Mouse (Mus musculus): ENCODE results near the gene Mdh2. TPM values are rescaled to one million over a fixed set of nuclear protein-coding genes. Genes with fewer than 3 reads are reported as not detected.
A peak's percentile ranks its signal among the peaks of the same experiment; 100 is the strongest.

Mdh2 gene
- 573 and 587 TPM in 2 replicates for polyA plus RNA-seq (2014; fragmentation: Nextera tagmentation; extraction: Ambion mirVana)

GRCm38 (mm10) chr5:135778471-135779445, at the start of gene Mdh2:
Mdh2 (plus strand) TSS chr5:135778480.
- Histone ChIP-seq H3K4me3 (replicated peaks; ENCODE audit: low read depth, low read length) (peak within 1 kb of the TSS; percentile 83), H3K36me3 (ENCODE audit: control insufficient read depth, insufficient read depth, low read length) (peaks cover 20% of the 10 kb centered on the region), H3K4me2 (ENCODE audit: low read length) (peak within 1 kb of the TSS; percentile 76), H3K27ac (replicated peaks; ENCODE audit: low read depth, low read length) (peak within 1 kb of the TSS; percentile 93), H3K27me3 (ENCODE audit: control insufficient read depth, insufficient read depth, low read length) (no peaks in the 10 kb centered on the region), H3K9me3 (ENCODE audit: control insufficient read depth, low read length) (no peaks in the 10 kb centered on the region), H3K4me1 (ENCODE audit: control insufficient read depth, insufficient read depth, low read length) (peaks cover 18% of the 10 kb centered on the region), H3K9ac (replicated peaks; ENCODE audit: low read length) (peak within 1 kb of the TSS; percentile 93)
- 1% methylated on average over 70 of the region's 70 CpGs for WGBS
- peak; percentile 100 for DNase-seq
- ATAC-seq (ENCODE audit: low FRiP score, low TSS enrichment), result peak; percentile 97

- Histone ChIP-seq H3K4me2 (ENCODE audit: low read length) (no peak overlapping the region), H3K4me1 (ENCODE audit: control insufficient read depth, insufficient read depth, low read length) (peaks cover 28% of the 10 kb centered on the region), H3K36me3 (ENCODE audit: control insufficient read depth, insufficient read depth, low read length) (peaks cover 61% of the 10 kb centered on the region), H3K4me3 (replicated peaks; ENCODE audit: low read depth, low read length) (no peak overlapping the region), H3K27me3 (ENCODE audit: control insufficient read depth, insufficient read depth, low read length) (no peaks in the 10 kb centered on the region), H3K27ac (replicated peaks; ENCODE audit: low read depth, low read length) (no peak overlapping the region), H3K9ac (replicated peaks; ENCODE audit: low read length) (no peak overlapping the region), H3K9me3 (ENCODE audit: control insufficient read depth, low read length) (no peaks in the 10 kb centered on the region)
- 94% methylated on average over 13 of the region's 13 CpGs for WGBS
- ATAC-seq (ENCODE audit: low FRiP score, low TSS enrichment) (no peak), DNase-seq (no peak)
Observed at GRCm38 (mm10) chr5:135729351-135729750, 48.9 kb upstream of the Mdh2 start.

- ATAC-seq (ENCODE audit: low FRiP score, low TSS enrichment), result no peak
- Histone ChIP-seq H3K36me3 (ENCODE audit: control insufficient read depth, insufficient read depth, low read length) (peaks cover 70% of the 10 kb centered on the region), H3K9me3 (ENCODE audit: control insufficient read depth, low read length) (no peaks in the 10 kb centered on the region)
Observed at GRCm38 (mm10) chr5:135730278-135730677, 48.0 kb upstream of the Mdh2 start.

GRCm38 (mm10) chr5:135730916-135731315, 47.4 kb upstream of the Mdh2 start:
- 98% methylated on average over 10 of the region's 10 CpGs for WGBS
- Histone ChIP-seq H3K4me3 (replicated peaks; ENCODE audit: low read depth, low read length) (no peak overlapping the region), H3K9ac (replicated peaks; ENCODE audit: low read length) (no peak overlapping the region), H3K27ac (replicated peaks; ENCODE audit: low read depth, low read length) (no peak overlapping the region), H3K9me3 (ENCODE audit: control insufficient read depth, low read length) (no peaks in the 10 kb centered on the region), H3K4me1 (ENCODE audit: control insufficient read depth, insufficient read depth, low read length) (peaks cover 13% of the 10 kb centered on the region), H3K27me3 (ENCODE audit: control insufficient read depth, insufficient read depth, low read length) (no peaks in the 10 kb centered on the region), H3K36me3 (ENCODE audit: control insufficient read depth, insufficient read depth, low read length) (peaks cover 77% of the 10 kb centered on the region), H3K4me2 (ENCODE audit: low read length) (no peak overlapping the region)
- DNase-seq (no peak), ATAC-seq (ENCODE audit: low FRiP score, low TSS enrichment) (no peak)

More at GRCm38 (mm10) chr5:135730278-135730677, 48.0 kb upstream of the Mdh2 start:
- H3K4me3 ChIP-seq (replicated peaks; ENCODE audit: low read depth, low read length), result no peak overlapping the region
- no peak for DNase-seq
- no peak overlapping the region for H3K9ac ChIP-seq (replicated peaks; ENCODE audit: low read length)
- H3K27ac ChIP-seq (replicated peaks; ENCODE audit: low read depth, low read length), result no peak overlapping the region
- 96% methylated on average over 10 of the region's 10 CpGs for WGBS
- no peaks in the 10 kb centered on the region for H3K27me3 ChIP-seq (ENCODE audit: control insufficient read depth, insufficient read depth, low read length)
- H3K4me1 ChIP-seq (ENCODE audit: control insufficient read depth, insufficient read depth, low read length), result peaks cover 19% of the 10 kb centered on the region
- H3K4me2 ChIP-seq (ENCODE audit: low read length), result no peak overlapping the region

GRCm38 (mm10) chr5:135731322-135731721, 47.0 kb upstream of the Mdh2 start:
- Histone ChIP-seq H3K36me3 (ENCODE audit: control insufficient read depth, insufficient read depth, low read length) (peaks cover 81% of the 10 kb centered on the region), H3K9me3 (ENCODE audit: control insufficient read depth, low read length) (no peaks in the 10 kb centered on the region), H3K9ac (replicated peaks; ENCODE audit: low read length) (no peak overlapping the region), H3K4me2 (ENCODE audit: low read length) (no peak overlapping the region), H3K27me3 (ENCODE audit: control insufficient read depth, insufficient read depth, low read length) (no peaks in the 10 kb centered on the region), H3K27ac (replicated peaks; ENCODE audit: low read depth, low read length) (no peak overlapping the region), H3K4me1 (ENCODE audit: control insufficient read depth, insufficient read depth, low read length) (peaks cover 8% of the 10 kb centered on the region), H3K4me3 (replicated peaks; ENCODE audit: low read depth, low read length) (no peak overlapping the region)
- DNase-seq (no peak), ATAC-seq (ENCODE audit: low FRiP score, low TSS enrichment) (no peak)
- 93% methylated on average over 16 of the region's 16 CpGs for WGBS

- no peak overlapping the region for H3K4me3 ChIP-seq (replicated peaks; ENCODE audit: low read depth, low read length)
- DNase-seq, result no peak
- 91% methylated on average over 4 of the region's 4 CpGs for WGBS
- H3K27me3 ChIP-seq (ENCODE audit: control insufficient read depth, insufficient read depth, low read length), result no peaks in the 10 kb centered on the region
- peaks cover 98% of the 10 kb centered on the region for H3K36me3 ChIP-seq (ENCODE audit: control insufficient read depth, insufficient read depth, low read length)
- no peak overlapping the region for H3K27ac ChIP-seq (replicated peaks; ENCODE audit: low read depth, low read length)
- no peak overlapping the region for H3K9ac ChIP-seq (replicated peaks; ENCODE audit: low read length)
- H3K4me1 ChIP-seq (ENCODE audit: control insufficient read depth, insufficient read depth, low read length), result no peaks in the 10 kb centered on the region
- no peaks in the 10 kb centered on the region for H3K9me3 ChIP-seq (ENCODE audit: control insufficient read depth, low read length)
- ATAC-seq (ENCODE audit: low FRiP score, low TSS enrichment), result no peak
- no peak overlapping the region for H3K4me2 ChIP-seq (ENCODE audit: low read length)
Observed at GRCm38 (mm10) chr5:135733071-135733470, 45.2 kb upstream of the Mdh2 start.

GRCm38 (mm10) chr5:135734057-135734680, 44.1 kb upstream of the Mdh2 start:
- Histone ChIP-seq H3K36me3 (ENCODE audit: control insufficient read depth, insufficient read depth, low read length) (peaks cover 93% of the 10 kb centered on the region), H3K9me3 (ENCODE audit: control insufficient read depth, low read length) (no peaks in the 10 kb centered on the region), H3K4me3 (replicated peaks; ENCODE audit: low read depth, low read length) (no peak overlapping the region), H3K27ac (replicated peaks; ENCODE audit: low read depth, low read length) (no peak overlapping the region), H3K4me1 (ENCODE audit: control insufficient read depth, insufficient read depth, low read length) (no peaks in the 10 kb centered on the region), H3K9ac (replicated peaks; ENCODE audit: low read length) (no peak overlapping the region), H3K27me3 (ENCODE audit: control insufficient read depth, insufficient read depth, low read length) (no peaks in the 10 kb centered on the region), H3K4me2 (ENCODE audit: low read length) (no peak overlapping the region)
- ATAC-seq (ENCODE audit: low FRiP score, low TSS enrichment), result no peak
- WGBS, result 94% methylated on average over 42 of the region's 42 CpGs
- no peak for DNase-seq

GRCm38 (mm10) chr5:135735741-135736140, 42.5 kb upstream of the Mdh2 start:
- H3K9me3 ChIP-seq (ENCODE audit: control insufficient read depth, low read length), result no peaks in the 10 kb centered on the region
- no peak overlapping the region for H3K9ac ChIP-seq (replicated peaks; ENCODE audit: low read length)
- H3K4me3 ChIP-seq (replicated peaks; ENCODE audit: low read depth, low read length), result no peak overlapping the region
- no peaks in the 10 kb centered on the region for H3K4me1 ChIP-seq (ENCODE audit: control insufficient read depth, insufficient read depth, low read length)
- peaks cover 85% of the 10 kb centered on the region for H3K36me3 ChIP-seq (ENCODE audit: control insufficient read depth, insufficient read depth, low read length)
- H3K27me3 ChIP-seq (ENCODE audit: control insufficient read depth, insufficient read depth, low read length), result no peaks in the 10 kb centered on the region
- no peak overlapping the region for H3K27ac ChIP-seq (replicated peaks; ENCODE audit: low read depth, low read length)
- H3K4me2 ChIP-seq (ENCODE audit: low read length), result no peak overlapping the region
- ATAC-seq (ENCODE audit: low FRiP score, low TSS enrichment), result no peak
- DNase-seq, result no peak
- 94% methylated on average over 13 of the region's 13 CpGs for WGBS

All from midbrain, embryonic 14.5 days (tissue).